Mouse (Mus musculus) ES-E14 (cell line): ENCODE results near the gene Colq. TPM values are rescaled to one million over a fixed set of nuclear protein-coding genes. Genes with fewer than 3 reads are reported as not detected.

Experiments used
- DNase-seq: peaks from one replicate; pipeline ENCODE4 v3.0.0-alpha.2; 2013; ENCODE audit warnings: low read depth, low spot score
- H3K27ac ChIP-seq: 2 replicates; pipeline ENCODE4 v1.5.1; 2012; ENCODE audit warnings: low read depth, mild to moderate bottlenecking, low read length, moderate library complexity, mixed read lengths; ENCODE audit not compliant: poor library complexity, insufficient read depth, severe bottlenecking
- H3K36me3 ChIP-seq: 2 replicates; pipeline ENCODE4 v1.6.1; 2012; ENCODE audit warnings: mild to moderate bottlenecking, low read length, moderate library complexity, mixed read lengths; ENCODE audit not compliant: control insufficient read depth, poor library complexity, insufficient read depth, severe bottlenecking
- H3K4me1 ChIP-seq, 2 experiments: fragments of 150-350 bp in 1 of 2; sonication (generic) in 1 of 2; 2 replicates each; pipeline ENCODE4 v1.6.1; 2012; ENCODE audit warnings: low read length in 2 of 2, mild to moderate bottlenecking in 1 of 2, mixed read lengths in 1 of 2; ENCODE audit not compliant: control insufficient read depth in 2 of 2, insufficient read depth in 2 of 2, poor library complexity in 1 of 2
- H3K4me3 ChIP-seq, 2 experiments: fragments of 150-350 bp in 1 of 2; sonication (generic) in 1 of 2; 2 replicates each; pipeline ENCODE4 v1.5.1; 2012; ENCODE audit warnings: low read length in 2 of 2, low read depth in 1 of 2, mild to moderate bottlenecking in 1 of 2, mixed read lengths in 1 of 2; ENCODE audit not compliant: insufficient read depth in 1 of 2, poor library complexity in 1 of 2, severe bottlenecking in 1 of 2
- H3K9ac ChIP-seq: 2 replicates; pipeline ENCODE4 v1.6.1; 2012; ENCODE audit warnings: low read depth, mild to moderate bottlenecking, low read length, mixed read lengths; ENCODE audit not compliant: poor library complexity, insufficient read depth, severe bottlenecking
- H3K9me3 ChIP-seq: fragments of 150-350 bp; sonication (generic); 2 replicates; pipeline ENCODE4 v1.6.1; 2012; ENCODE audit warnings: low read depth, mild to moderate bottlenecking, low read length; ENCODE audit not compliant: control insufficient read depth, insufficient read depth
- CHD2 ChIP-seq: IDR thresholded peaks from 2 replicates; pipeline ENCODE4 v1.6.1; 2014; ENCODE audit warnings: mild to moderate bottlenecking, low read depth, low read length, inconsistent platforms
- HCFC1 ChIP-seq: IDR thresholded peaks from 2 replicates; pipeline ENCODE4 v1.6.1; 2012; ENCODE audit warnings: low read length, inconsistent platforms, borderline replicate concordance; ENCODE audit not compliant: insufficient read depth
- MAFK ChIP-seq: IDR thresholded peaks from 2 replicates; pipeline ENCODE4 v1.6.1; 2014; ENCODE audit warnings: mild to moderate bottlenecking, low read depth, low read length, inconsistent platforms; ENCODE audit not compliant: insufficient read depth
- ZC3H11A ChIP-seq: IDR thresholded peaks from 2 replicates; pipeline ENCODE4 v1.6.1; 2012; ENCODE audit warnings: low read depth, mild to moderate bottlenecking, inconsistent platforms, low read length, borderline replicate concordance
- ZNF384 ChIP-seq: IDR thresholded peaks from 2 replicates; pipeline ENCODE4 v1.6.1; 2012; ENCODE audit warnings: low read depth, low read length, inconsistent platforms
- in situ Hi-C, 2 experiments: fragments of 600-800 bp; cut with MboI; formaldehyde crosslinking; loops; one replicate each; pipeline ENCODE4 v1.15.1; 2025; ENCODE audit warnings: low sequenced_read_pairs in 2 of 2, inconsistent platforms in 1 of 2; ENCODE audit not compliant: unreplicated experiment in 2 of 2
- total RNA-seq: library from RNA; depleted of rRNA; stranded (reverse); fragments of 300-350 nt; gene quantifications from 2 replicates; pipeline ENCODE4 v1.2.3, GENCODE M21; 2012

The Colq gene
- total RNA-seq, 1 experiment, result 0.18 TPM

GRCm38 (mm10) chr14:31499526-31499925, 91.6 kb downstream of the Colq start:
- H3K9ac ChIP-seq, result no peak overlapping the region
- no peak for DNase-seq
- H3K4me3 ChIP-seq, result no peak overlapping the region
- peaks cover 4 to 13% of the 10 kb centered on the region in 2 experiments; a peak in 2 of 4 replicates for H3K4me1 ChIP-seq
- no peak for TF ChIP-seq HCFC1
- TF ChIP-seq ZNF384, result no peak
- no peak for TF ChIP-seq ZC3H11A
- no peak for TF ChIP-seq CHD2
- no peak for TF ChIP-seq MAFK
- in situ Hi-C loops, result no loop called here
- H3K27ac ChIP-seq, result no peak overlapping the region
- peaks cover 31% of the 10 kb centered on the region for H3K36me3 ChIP-seq
- no peaks in the 10 kb centered on the region for H3K9me3 ChIP-seq

- TF ChIP-seq MAFK (peak; percentile 45; the same call in 1 of the 2 replicates), ZC3H11A (no peak)
- peak overlapping the region; percentile 97 for H3K9ac ChIP-seq
- in situ Hi-C loops, result no loop called here
- no peak for DNase-seq
- H3K4me1 ChIP-seq, result peaks cover 4 to 15% of the 10 kb centered on the region in 2 experiments; a peak in 2 of 4 replicates
- no peak overlapping the region; the same call in 1 of the 2 replicates for H3K27ac ChIP-seq
- H3K36me3 ChIP-seq, result peaks cover 18% of the 10 kb centered on the region
- peak overlapping the region; percentile 97 to 99 for H3K4me3 ChIP-seq
- no peaks in the 10 kb centered on the region for H3K9me3 ChIP-seq
Measured at GRCm38 (mm10) chr14:31496241-31496646, 94.9 kb downstream of the Colq start.

- in situ Hi-C loops, result no loop called here
- H3K27ac ChIP-seq, result no peak overlapping the region
- peaks cover 4 to 15% of the 10 kb centered on the region in 2 experiments; a peak in 2 of 4 replicates for H3K4me1 ChIP-seq
- H3K9ac ChIP-seq, result peak overlapping the region; percentile 97
- peak overlapping the region; percentile 97 to 99 for H3K4me3 ChIP-seq
- no peaks in the 10 kb centered on the region for H3K9me3 ChIP-seq
- no peak for TF ChIP-seq ZNF384
- no peak for TF ChIP-seq MAFK
- TF ChIP-seq ZC3H11A, result no peak
- no peak for TF ChIP-seq HCFC1
- TF ChIP-seq CHD2, result no peak
- DNase-seq, result no peak
- H3K36me3 ChIP-seq, result peaks cover 17% of the 10 kb centered on the region
Measured at GRCm38 (mm10) chr14:31495538-31495937, 95.6 kb downstream of the Colq start.

- Histone ChIP-seq H3K9ac (peak within 1 kb of the TSS; percentile 97), H3K4me3 (peak within 1 kb of the TSS; percentile 97 to 99), H3K36me3 (peaks cover 15% of the 10 kb centered on the region), H3K9me3 (no peaks in the 10 kb centered on the region), H3K27ac (peak within 1 kb of the TSS; percentile 45), H3K4me1 (peaks cover 4 to 14% of the 10 kb centered on the region in 2 experiments; a peak in 2 of 4 replicates)
- in situ Hi-C loops, result no loop called here
- TF ChIP-seq ZNF384 (no peak), HCFC1 (0 out of 2 replicates have a peak, but pooled peaks have one; percentile 13), MAFK (no peak), CHD2 (peak; percentile 70), ZC3H11A (no peak)
- DNase-seq, result peak; percentile 80
Measured at GRCm38 (mm10) chr14:31494975-31495455, 96.1 kb downstream of the Colq start, which contains the start of gene Mettl6. TSS of gene Mettl6 (minus strand) at chr14:31495040.
